Mouse (Mus musculus) midbrain, embryonic 14.5 days (tissue): ENCODE data around the gene Cend1. TPM values are rescaled to one million over a fixed set of nuclear protein-coding genes. Genes with fewer than 3 reads are reported as not detected.

Source experiments
- ATAC-seq: fragments of 200-750 bp; cut with Nextera tagmentation; 2 replicates; pipeline ENCODE4 v1.8.0; 2017; ENCODE audit warnings: moderate number of reproducible peaks, moderate library complexity; ENCODE audit not compliant: low FRiP score, low TSS enrichment
- DNase-seq: peaks from one replicate; pipeline ENCODE4 v3.0.0-alpha.2; 2015
- H3K27ac ChIP-seq: fragments of 300-500 bp; sonication (generic); replicated peaks from 2 replicates; pipeline ENCODE4 v1.5.1; 2014; ENCODE audit warnings: mild to moderate bottlenecking, low read depth, low read length, moderate library complexity
- H3K27me3 ChIP-seq: fragments of 300-500 bp; sonication (generic); 2 replicates; pipeline ENCODE4 v1.6.1; 2014; ENCODE audit warnings: low read length, control low read depth, mixed read lengths; ENCODE audit not compliant: control insufficient read depth, insufficient read depth
- H3K36me3 ChIP-seq: fragments of 300-500 bp; sonication (generic); 2 replicates; pipeline ENCODE4 v1.6.1; 2014; ENCODE audit warnings: low read length, control low read depth; ENCODE audit not compliant: control insufficient read depth, insufficient read depth
- H3K4me1 ChIP-seq: fragments of 300-500 bp; sonication (generic); 2 replicates; pipeline ENCODE4 v1.6.1; 2014; ENCODE audit warnings: mild to moderate bottlenecking, antibody characterized with exemption, low read length, control low read depth; ENCODE audit not compliant: control insufficient read depth, insufficient read depth
- H3K4me2 ChIP-seq: fragments of 300-500 bp; sonication (generic); 2 replicates; pipeline ENCODE4 v1.6.1; 2014; ENCODE audit warnings: mild to moderate bottlenecking, low read length, moderate library complexity
- H3K4me3 ChIP-seq: fragments of 300-500 bp; sonication (generic); replicated peaks from 2 replicates; pipeline ENCODE4 v1.5.1; 2014; ENCODE audit warnings: low read depth, low read length
- H3K9ac ChIP-seq: fragments of 300-500 bp; sonication (generic); replicated peaks from 2 replicates; pipeline ENCODE4 v1.6.1; 2014; ENCODE audit warnings: mild to moderate bottlenecking, low read length, moderate library complexity
- H3K9me3 ChIP-seq: fragments of 300-500 bp; sonication (generic); 2 replicates; pipeline ENCODE4 v1.6.1; 2016; ENCODE audit warnings: low read length, control low read depth, mixed read lengths; ENCODE audit not compliant: control insufficient read depth
- WGBS: fragments of 180-500 bp; shearing (Covaris S2); extraction: QIAGEN DNeasy Blood & Tissue Kit; methylation state at CpG from one replicate; pipeline ENCODE4 v1.1.7; 2014; 5-methylcytosine and 5-hydroxymethylcytosine counted together
- polyA plus RNA-seq: library from polyadenylated mRNA; unstranded; fragments of >200 nt; fragmentation: Nextera tagmentation; extraction: Ambion mirVana; gene quantifications from 2 replicates; pipeline ENCODE4 v1.2.1, GENCODE M21; 2014

The Cend1 gene
- polyA plus RNA-seq, 1 experiment from 2014 or later = 25.7 TPM

DNA sequence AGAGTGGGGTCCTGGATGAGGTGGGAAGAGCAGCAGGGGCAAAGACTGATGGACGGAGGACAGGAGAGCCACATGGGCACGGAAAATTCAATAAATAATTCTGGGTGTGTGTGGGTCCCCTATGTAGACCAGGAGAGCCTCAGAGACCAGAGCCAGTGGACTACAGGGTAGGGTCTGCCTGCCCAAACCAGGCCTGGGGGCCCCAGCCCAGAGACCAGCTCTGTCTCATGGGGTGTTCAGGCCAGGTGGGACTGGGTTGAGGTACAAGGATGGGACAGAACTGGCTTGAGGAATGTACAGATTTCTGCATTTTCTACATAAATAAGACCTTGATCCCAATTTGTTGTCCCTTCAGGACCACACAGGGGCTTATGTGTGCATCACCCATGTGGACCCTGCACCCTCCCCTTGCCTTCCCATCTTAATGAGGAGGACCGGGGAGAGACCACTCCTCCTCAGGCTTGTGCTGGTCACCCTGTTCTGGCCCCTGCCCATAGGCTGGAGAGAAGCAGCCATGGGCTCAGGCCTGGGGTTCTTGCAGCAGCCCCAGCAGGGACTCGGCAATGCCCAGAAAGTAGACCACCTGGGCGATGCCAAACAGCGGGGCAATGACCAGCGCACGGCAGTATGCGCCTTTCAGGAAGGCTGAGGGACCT lies 1.4 kb upstream of the Cend1 start:
- DNase-seq (no peak), ATAC-seq (no peak)
- Histone ChIP-seq H3K27me3 (no peaks in the 10 kb centered on the region), H3K4me2 (no peak overlapping the region), H3K27ac (no peak overlapping the region), H3K9ac (no peak overlapping the region), H3K36me3 (peaks cover 42% of the 10 kb centered on the region), H3K4me1 (peaks cover 26% of the 10 kb centered on the region), H3K4me3 (no peak overlapping the region), H3K9me3 (no peaks in the 10 kb centered on the region)
- 95% methylated on average over 9 of the region's 9 CpGs for WGBS

DNA sequence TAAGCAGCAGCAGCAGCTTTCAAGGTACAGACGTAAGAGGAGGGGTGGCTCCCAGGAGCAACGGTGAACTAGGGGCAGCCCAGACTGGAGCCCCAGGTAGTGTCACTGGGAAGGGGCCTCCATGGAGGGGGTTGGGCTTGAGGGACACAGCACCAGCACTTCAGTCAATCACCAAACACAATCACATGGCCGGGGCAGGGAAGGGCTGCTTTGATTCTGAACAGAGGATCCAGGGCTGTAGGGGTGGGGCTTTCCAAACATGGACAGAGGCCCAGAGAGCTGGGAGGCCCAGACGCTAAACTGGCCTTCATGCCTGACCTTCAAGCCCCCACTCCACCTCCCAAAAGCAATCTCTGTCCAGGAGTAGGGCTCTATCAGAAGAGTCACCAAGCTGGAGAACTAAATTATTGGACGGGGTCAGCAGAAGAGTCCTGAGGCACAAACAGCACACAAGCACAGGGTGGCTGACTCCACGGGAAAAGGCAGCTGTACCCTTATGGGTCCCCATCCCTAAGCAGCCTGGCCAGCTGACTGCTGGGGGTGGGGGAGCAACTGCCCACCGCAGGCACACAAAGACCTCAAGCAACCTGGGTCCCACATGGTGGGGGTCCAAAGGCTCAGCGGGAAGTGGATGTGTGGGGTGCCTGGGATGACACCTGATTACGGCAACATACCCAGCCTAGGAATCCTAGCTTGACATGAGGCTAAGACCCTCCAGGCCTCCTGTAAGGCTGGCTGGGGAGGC lies 721 bp upstream of the Cend1 start:
- Histone ChIP-seq H3K36me3 (peaks cover 42% of the 10 kb centered on the region), H3K4me3 (peak overlapping the region; percentile 52; the same call in 1 of the 2 replicates)
- whole genome bisulfite sequencing = 61% methylated on average over 9 of the region's 9 CpGs

GRCm38 (mm10) chr7:141428701-141429100 lies 590 bp downstream of the Cend1 start:
- Histone ChIP-seq H3K36me3 (peaks cover 40% of the 10 kb centered on the region), H3K9ac (peak overlapping the region; percentile 81), H3K4me3 (peak overlapping the region; percentile 52), H3K27me3 (no peaks in the 10 kb centered on the region), H3K27ac (peak overlapping the region; percentile 79), H3K9me3 (no peaks in the 10 kb centered on the region), H3K4me1 (peaks cover 17% of the 10 kb centered on the region), H3K4me2 (peak overlapping the region; percentile 90)
- ATAC-seq (no peak), DNase-seq (no peak)
- 62% methylated on average over 5 of the region's 5 CpGs for WGBS

More for the DNA sequence above, 721 bp upstream of the Cend1 start:
- no peak for ATAC-seq
- Histone ChIP-seq H3K9ac (no peak overlapping the region), H3K9me3 (no peaks in the 10 kb centered on the region), H3K4me1 (peaks cover 21% of the 10 kb centered on the region), H3K27ac (peak overlapping the region; percentile 79; the same call in 1 of the 2 replicates), H3K4me2 (peak overlapping the region; percentile 90), H3K27me3 (no peaks in the 10 kb centered on the region)
- DNase-seq = no peak

DNA sequence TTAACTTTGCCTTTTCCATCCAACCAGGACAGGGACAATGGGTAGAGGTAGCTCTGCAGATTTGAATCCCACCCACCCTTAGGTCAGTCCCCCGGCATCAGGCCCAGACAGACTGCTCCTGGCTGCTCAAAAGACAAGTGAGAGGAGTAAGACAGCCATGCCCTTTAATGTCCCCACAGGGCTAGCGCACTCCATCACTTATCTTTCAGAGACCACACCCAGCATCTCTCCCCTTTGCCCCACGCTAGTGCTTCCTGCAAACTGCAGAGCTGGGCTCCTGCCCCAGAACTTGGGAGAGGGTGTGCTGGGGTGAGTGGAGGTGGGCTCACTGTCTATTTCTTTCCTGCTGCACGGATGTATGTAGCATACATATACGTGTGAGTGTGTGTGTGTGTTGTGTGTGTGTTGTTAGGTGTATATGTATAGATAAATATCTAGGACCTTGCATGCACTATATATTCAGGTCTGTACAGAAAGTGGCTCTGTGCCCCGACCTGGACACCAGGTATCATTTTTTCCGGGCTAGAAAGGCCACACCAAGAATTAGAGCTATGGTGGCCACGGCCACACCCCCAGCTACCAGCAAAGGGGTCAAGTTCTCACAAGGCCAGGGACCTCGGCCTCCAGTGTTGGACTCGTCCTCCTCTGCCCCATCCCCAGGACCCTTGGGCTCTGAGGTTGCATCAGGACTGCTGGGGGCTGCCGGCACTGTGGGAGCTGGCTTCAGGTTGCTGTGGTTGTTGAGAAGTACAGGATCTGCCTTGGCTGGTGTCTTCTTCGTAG lies 2.2 kb downstream of the Cend1 start:
- Histone ChIP-seq H3K36me3 (peaks cover 32% of the 10 kb centered on the region), H3K27me3 (no peaks in the 10 kb centered on the region), H3K9me3 (no peaks in the 10 kb centered on the region), H3K27ac (no peak overlapping the region), H3K4me3 (no peak overlapping the region), H3K4me2 (no peak overlapping the region), H3K9ac (no peak overlapping the region), H3K4me1 (peaks cover 12% of the 10 kb centered on the region; the same call in 1 of the 2 replicates)
- ATAC-seq = no peak
- no peak for DNase-seq
- WGBS = 88% methylated on average over 12 of the region's 12 CpGs

GRCm38 (mm10) chr7:141423811-141424210 lies 5.5 kb downstream of the Cend1 start:
- 71% methylated on average over 4 of the region's 4 CpGs for WGBS
- Histone ChIP-seq H3K36me3 (0 out of 2 replicates have a peak, but pooled peaks cover 11% of the 10 kb centered on the region), H3K4me3 (no peak overlapping the region), H3K27me3 (no peaks in the 10 kb centered on the region), H3K4me1 (peaks cover 7% of the 10 kb centered on the region; the same call in 1 of the 2 replicates), H3K27ac (no peak overlapping the region), H3K9me3 (no peaks in the 10 kb centered on the region), H3K9ac (no peak overlapping the region), H3K4me2 (no peak overlapping the region)
- ATAC-seq (no peak), DNase-seq (no peak)

DNA sequence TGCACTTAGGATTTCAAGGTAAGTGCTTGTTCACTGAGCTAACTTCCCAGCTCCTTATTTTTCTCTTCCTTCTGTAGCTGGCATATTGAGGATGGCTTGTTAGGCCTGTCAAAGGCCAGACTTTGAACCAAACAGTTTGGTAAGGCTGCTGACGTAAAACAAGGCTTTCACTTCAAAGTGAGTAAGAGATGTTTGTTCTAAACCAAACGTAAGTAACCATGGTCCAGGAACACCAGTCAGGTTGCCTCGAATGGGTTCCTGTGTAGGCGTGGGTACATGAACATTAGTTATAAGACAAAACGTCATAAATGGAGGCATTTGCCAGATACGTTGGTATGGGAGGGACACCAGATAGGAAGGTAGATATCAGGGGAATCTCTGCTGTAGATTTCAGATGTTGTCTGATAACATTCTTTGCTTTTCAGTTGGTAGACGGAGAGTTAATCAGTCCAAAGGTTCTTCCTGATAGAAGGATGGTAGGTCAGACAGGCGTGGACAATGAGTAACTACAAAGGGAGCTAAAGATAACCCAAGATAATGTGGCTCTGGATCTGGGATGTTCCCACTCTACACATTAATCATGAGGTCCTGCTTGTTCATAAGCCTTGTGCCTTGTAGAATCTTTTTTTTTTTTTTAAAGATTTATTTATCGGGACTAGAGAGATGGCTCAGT lies 9.1 kb downstream of the Cend1 start:
- Histone ChIP-seq H3K9ac (no peak overlapping the region), H3K27ac (no peak overlapping the region), H3K4me1 (no peaks in the 10 kb centered on the region), H3K4me3 (no peak overlapping the region), H3K4me2 (no peak overlapping the region), H3K27me3 (no peaks in the 10 kb centered on the region), H3K36me3 (no peaks in the 10 kb centered on the region), H3K9me3 (no peaks in the 10 kb centered on the region)
- DNase-seq = no peak
- ATAC-seq = no peak
- 89% methylated on average over 9 of the region's 9 CpGs for WGBS

DNA sequence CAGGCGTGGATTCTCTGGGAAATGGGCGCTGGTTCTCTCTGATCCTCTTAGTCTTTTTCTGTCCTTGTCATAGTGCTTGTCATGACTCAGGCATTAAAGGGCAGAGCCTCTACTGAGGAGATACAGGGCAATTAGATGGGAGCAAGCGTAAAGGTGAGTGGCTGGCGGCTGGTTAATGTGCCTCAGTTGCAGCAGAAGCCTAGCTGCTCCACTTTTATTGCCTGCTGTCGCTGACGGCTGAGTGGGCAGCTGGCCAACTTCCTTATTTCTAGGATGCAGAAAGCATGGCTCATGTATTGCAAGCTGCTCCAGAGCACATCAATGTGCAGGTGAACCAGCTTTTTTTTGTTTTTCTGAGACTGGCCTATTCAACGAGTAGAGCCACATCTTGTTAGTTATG lies 10.3 kb downstream of the Cend1 start:
- 77% methylated on average over 7 of the region's 7 CpGs for WGBS
- H3K9me3 ChIP-seq = no peaks in the 10 kb centered on the region
- peak; percentile 17 for DNase-seq
- H3K4me2 ChIP-seq = no peak overlapping the region
- H3K36me3 ChIP-seq = no peaks in the 10 kb centered on the region
- no peak overlapping the region for H3K4me3 ChIP-seq
- peaks cover 4% of the 10 kb centered on the region; the same call in 1 of the 2 replicates for H3K4me1 ChIP-seq
- H3K9ac ChIP-seq = no peak overlapping the region
- no peaks in the 10 kb centered on the region for H3K27me3 ChIP-seq
- no peak overlapping the region for H3K27ac ChIP-seq
- ATAC-seq = no peak
